Mouse (Mus musculus): ENCODE measurements at regions not wholly inside any gene's neighbourhood (a gene's known extent, or its start where the extent isn't known, plus 50 kb on each side); places are given as distances from the start of the nearest gene placed in this dataset.

DNA sequence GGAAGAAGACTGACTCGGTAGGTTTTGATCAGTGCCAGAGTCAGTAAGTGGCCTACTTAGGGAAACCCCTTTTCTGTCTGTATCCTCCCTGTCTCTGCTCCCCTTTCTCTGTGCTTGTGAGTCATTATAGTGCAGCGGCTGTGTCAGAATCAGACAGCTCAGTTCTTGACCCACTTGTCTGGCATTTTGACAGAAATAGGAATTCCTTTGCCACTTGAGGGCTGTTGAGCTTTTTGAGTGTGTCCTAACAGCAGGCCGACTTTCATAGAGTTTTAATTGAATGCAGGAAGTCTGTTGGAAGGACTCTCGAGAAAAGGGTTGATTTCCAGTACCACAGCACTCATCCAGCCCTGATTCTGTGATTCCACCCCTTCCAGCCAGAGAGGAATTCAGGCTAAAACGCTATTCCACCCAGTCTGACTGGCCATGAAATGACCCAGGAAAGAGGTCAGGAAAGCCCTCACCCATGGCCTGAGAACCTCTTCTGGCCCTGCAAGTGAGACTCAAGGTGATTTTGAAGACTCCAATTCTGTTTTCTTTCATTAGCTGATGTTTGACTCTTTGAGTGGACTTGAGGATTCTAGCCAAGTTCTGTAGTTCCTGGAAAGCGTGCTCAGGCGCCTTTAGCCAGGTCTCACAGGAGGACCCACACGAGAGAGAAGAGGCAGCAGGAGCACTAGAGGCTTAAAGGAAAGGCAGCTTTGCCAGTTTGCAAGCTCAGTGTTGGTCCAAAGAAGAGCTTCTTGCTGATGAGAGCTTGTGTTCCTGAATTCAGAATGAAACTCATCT, 95.6 kb upstream of the Opcml start:
- TF ChIP-seq EP300 (IDR thresholded peaks at IDR 0.05; ENCODE audit: insufficient read depth, low read depth, low read length) (no peak), CTCF (IDR thresholded peaks at IDR 0.05; ENCODE audit: low read depth, low read length) (no peak), POLR2A (IDR thresholded peaks at IDR 0.05; ENCODE audit: insufficient read depth, low read length) (no peak)
- H3K4me1 ChIP-seq (ENCODE audit: control insufficient read depth, insufficient read depth, low read length), result no peaks in the 10 kb centered on the region
- H3K9ac ChIP-seq (ENCODE audit: low read depth, poor library complexity, severe bottlenecking), result no peak overlapping the region
- no peaks in the 10 kb centered on the region for H3K27me3 ChIP-seq (ENCODE audit: control insufficient read depth, insufficient read depth, low read length, poor library complexity, severe bottlenecking)
- H3K9me3 ChIP-seq (replicated peaks; ENCODE audit: control insufficient read depth, insufficient read depth, low read length, poor library complexity, severe bottlenecking), result no peaks in the 10 kb centered on the region
- H3K36me3 ChIP-seq (ENCODE audit: control insufficient read depth, insufficient read depth, low read length, poor library complexity, severe bottlenecking), result no peaks in the 10 kb centered on the region
- no peak overlapping the region for H3K27ac ChIP-seq (ENCODE audit: insufficient read depth, low read length)
- no peak overlapping the region for H3K4me3 ChIP-seq (ENCODE audit: low read depth, low read length)

DNA sequence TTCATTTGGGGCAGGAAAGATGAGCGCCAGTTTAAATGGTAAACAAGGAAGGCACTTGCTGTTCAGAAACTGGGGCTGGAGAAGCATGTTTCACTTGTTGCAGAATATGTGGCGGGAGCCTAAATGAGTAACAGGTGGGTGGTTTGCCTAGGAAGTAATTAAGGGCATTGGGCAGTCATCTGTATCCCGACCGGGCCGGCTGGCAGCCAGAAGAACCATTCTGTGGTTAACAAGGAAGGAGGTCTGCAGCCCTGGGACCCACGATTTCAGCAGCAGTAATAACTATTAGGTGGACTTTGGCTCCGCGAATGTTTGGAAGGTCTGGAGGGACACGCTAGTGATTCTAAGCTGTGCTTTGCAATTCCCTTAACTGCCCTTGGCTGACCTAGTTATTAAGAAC, 89.0 kb upstream of the Opcml start:
- Histone ChIP-seq H3K4me3 (ENCODE audit: low read depth, low read length) (no peak overlapping the region), H3K27ac (ENCODE audit: insufficient read depth, low read length) (no peak overlapping the region)
- no peak for TF ChIP-seq EP300 (IDR thresholded peaks at IDR 0.05; ENCODE audit: insufficient read depth, low read depth, low read length)
- no peak for TF ChIP-seq CTCF (IDR thresholded peaks at IDR 0.05; ENCODE audit: low read depth, low read length)
- no peak for TF ChIP-seq POLR2A (IDR thresholded peaks at IDR 0.05; ENCODE audit: insufficient read depth, low read length)

DNA sequence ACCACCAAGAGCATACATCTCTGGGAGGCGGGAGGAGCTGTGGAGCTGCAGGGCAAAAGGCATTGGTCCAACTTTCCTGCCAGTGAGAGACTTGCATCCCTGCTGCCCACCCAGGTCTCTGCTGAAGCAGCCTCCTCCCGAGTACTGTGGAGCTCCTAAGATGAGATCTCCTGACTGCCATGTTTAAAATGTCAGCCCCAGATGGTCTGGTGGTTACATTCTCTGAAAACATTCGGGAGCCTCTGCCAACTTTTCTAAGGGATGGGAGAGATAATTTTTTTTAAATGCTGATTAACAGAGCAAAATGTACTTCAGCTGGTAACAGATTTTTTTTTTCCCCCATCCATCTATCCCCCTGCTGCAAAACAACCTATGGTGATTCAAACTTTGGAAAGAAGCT, 88.4 kb upstream of the Opcml start:
- H3K36me3 ChIP-seq (ENCODE audit: control insufficient read depth, insufficient read depth, low read length, poor library complexity, severe bottlenecking), result no peaks in the 10 kb centered on the region

More for the DNA sequence above, 89.0 kb upstream of the Opcml start:
- Histone ChIP-seq H3K27me3 (ENCODE audit: control insufficient read depth, insufficient read depth, low read length, poor library complexity, severe bottlenecking) (no peaks in the 10 kb centered on the region), H3K9ac (ENCODE audit: low read depth, poor library complexity, severe bottlenecking) (no peak overlapping the region), H3K36me3 (ENCODE audit: control insufficient read depth, insufficient read depth, low read length, poor library complexity, severe bottlenecking) (no peaks in the 10 kb centered on the region), H3K4me1 (ENCODE audit: control insufficient read depth, insufficient read depth, low read length) (no peaks in the 10 kb centered on the region), H3K9me3 (replicated peaks; ENCODE audit: control insufficient read depth, insufficient read depth, low read length, poor library complexity, severe bottlenecking) (no peaks in the 10 kb centered on the region)

DNA sequence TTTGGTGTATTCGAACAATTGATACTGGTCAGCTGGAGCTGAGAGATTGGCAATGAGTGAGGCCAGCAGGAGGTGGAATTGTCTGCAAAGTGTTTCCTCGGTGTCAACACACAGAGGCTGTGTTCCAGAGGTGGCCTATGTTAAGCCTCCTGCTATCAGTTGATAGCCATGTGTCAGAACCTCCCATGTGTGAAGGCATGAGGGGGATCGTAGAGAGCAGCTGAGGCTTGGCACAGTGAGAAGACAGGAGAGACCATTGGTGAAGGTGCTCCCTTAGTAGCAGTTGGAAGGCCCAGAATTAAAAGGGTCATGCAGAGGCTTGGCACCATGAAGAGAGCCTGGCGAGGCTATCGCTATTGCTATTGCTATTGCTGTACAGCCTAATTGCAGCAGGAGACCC, 86.6 kb upstream of the Opcml start:
- no peaks in the 10 kb centered on the region for H3K27me3 ChIP-seq (ENCODE audit: control insufficient read depth, insufficient read depth, low read length, poor library complexity, severe bottlenecking)
- H3K4me1 ChIP-seq (ENCODE audit: control insufficient read depth, insufficient read depth, low read length), result no peaks in the 10 kb centered on the region
- no peak overlapping the region for H3K27ac ChIP-seq (ENCODE audit: insufficient read depth, low read length)
- no peak for TF ChIP-seq CTCF (IDR thresholded peaks at IDR 0.05; ENCODE audit: low read depth, low read length)
- TF ChIP-seq EP300 (IDR thresholded peaks at IDR 0.05; ENCODE audit: insufficient read depth, low read depth, low read length), result no peak
- no peak for TF ChIP-seq POLR2A (IDR thresholded peaks at IDR 0.05; ENCODE audit: insufficient read depth, low read length)
- H3K4me3 ChIP-seq (ENCODE audit: low read depth, low read length), result no peak overlapping the region
- H3K9me3 ChIP-seq (replicated peaks; ENCODE audit: control insufficient read depth, insufficient read depth, low read length, poor library complexity, severe bottlenecking), result no peaks in the 10 kb centered on the region
- no peak overlapping the region for H3K9ac ChIP-seq (ENCODE audit: low read depth, poor library complexity, severe bottlenecking)
- no peaks in the 10 kb centered on the region for H3K36me3 ChIP-seq (ENCODE audit: control insufficient read depth, insufficient read depth, low read length, poor library complexity, severe bottlenecking)

More for the DNA sequence above, 88.4 kb upstream of the Opcml start:
- no peaks in the 10 kb centered on the region for H3K27me3 ChIP-seq (ENCODE audit: control insufficient read depth, insufficient read depth, low read length, poor library complexity, severe bottlenecking)
- H3K4me3 ChIP-seq (ENCODE audit: low read depth, low read length), result no peak overlapping the region
- H3K9me3 ChIP-seq (replicated peaks; ENCODE audit: control insufficient read depth, insufficient read depth, low read length, poor library complexity, severe bottlenecking), result no peaks in the 10 kb centered on the region
- no peak for TF ChIP-seq POLR2A (IDR thresholded peaks at IDR 0.05; ENCODE audit: insufficient read depth, low read length)
- TF ChIP-seq CTCF (IDR thresholded peaks at IDR 0.05; ENCODE audit: low read depth, low read length), result no peak
- no peak for TF ChIP-seq EP300 (IDR thresholded peaks at IDR 0.05; ENCODE audit: insufficient read depth, low read depth, low read length)
- no peak overlapping the region for H3K27ac ChIP-seq (ENCODE audit: insufficient read depth, low read length)
- no peak overlapping the region for H3K9ac ChIP-seq (ENCODE audit: low read depth, poor library complexity, severe bottlenecking)
- no peaks in the 10 kb centered on the region for H3K4me1 ChIP-seq (ENCODE audit: control insufficient read depth, insufficient read depth, low read length)

DNA sequence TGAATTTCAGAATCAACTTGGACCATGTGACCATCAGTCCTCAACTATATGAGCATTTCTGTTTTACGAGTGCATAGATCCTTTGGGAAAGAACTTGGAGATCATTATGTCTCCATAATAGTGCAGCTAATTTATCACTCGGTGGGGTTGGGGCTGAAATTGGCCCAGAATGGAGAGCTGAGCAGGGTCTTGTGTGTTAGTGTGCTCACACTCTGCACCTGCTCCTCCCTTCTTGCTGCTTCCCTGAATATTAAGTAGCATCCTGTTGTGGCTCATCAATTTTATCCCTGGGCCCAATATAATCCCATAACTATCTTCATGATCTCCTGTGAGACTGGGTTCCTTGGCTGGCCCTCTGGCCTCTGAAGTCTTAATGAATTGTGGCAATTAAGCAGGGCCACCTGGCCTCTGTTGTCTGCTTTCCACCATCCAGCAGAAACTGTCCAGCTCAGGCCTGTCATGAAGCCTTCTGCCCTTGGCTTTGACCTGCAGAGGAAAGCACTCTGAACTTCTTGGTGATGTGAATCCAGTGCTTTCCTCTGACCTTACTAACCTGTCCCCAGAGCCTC, 66.7 kb upstream of the Opcml start:
- no peaks in the 10 kb centered on the region for H3K9me3 ChIP-seq (replicated peaks; ENCODE audit: control insufficient read depth, insufficient read depth, low read length, poor library complexity, severe bottlenecking)
- H3K9ac ChIP-seq (ENCODE audit: low read depth, poor library complexity, severe bottlenecking), result no peak overlapping the region
- H3K27me3 ChIP-seq (ENCODE audit: control insufficient read depth, insufficient read depth, low read length, poor library complexity, severe bottlenecking), result no peaks in the 10 kb centered on the region
- H3K36me3 ChIP-seq (ENCODE audit: control insufficient read depth, insufficient read depth, low read length, poor library complexity, severe bottlenecking), result no peaks in the 10 kb centered on the region
- H3K27ac ChIP-seq (ENCODE audit: insufficient read depth, low read length), result no peak overlapping the region
- no peak for TF ChIP-seq EP300 (IDR thresholded peaks at IDR 0.05; ENCODE audit: insufficient read depth, low read depth, low read length)
- no peak for TF ChIP-seq POLR2A (IDR thresholded peaks at IDR 0.05; ENCODE audit: insufficient read depth, low read length)
- TF ChIP-seq CTCF (IDR thresholded peaks at IDR 0.05; ENCODE audit: low read depth, low read length), result no peak
- no peaks in the 10 kb centered on the region for H3K4me1 ChIP-seq (ENCODE audit: control insufficient read depth, insufficient read depth, low read length)
- H3K4me3 ChIP-seq (ENCODE audit: low read depth, low read length), result no peak overlapping the region

DNA sequence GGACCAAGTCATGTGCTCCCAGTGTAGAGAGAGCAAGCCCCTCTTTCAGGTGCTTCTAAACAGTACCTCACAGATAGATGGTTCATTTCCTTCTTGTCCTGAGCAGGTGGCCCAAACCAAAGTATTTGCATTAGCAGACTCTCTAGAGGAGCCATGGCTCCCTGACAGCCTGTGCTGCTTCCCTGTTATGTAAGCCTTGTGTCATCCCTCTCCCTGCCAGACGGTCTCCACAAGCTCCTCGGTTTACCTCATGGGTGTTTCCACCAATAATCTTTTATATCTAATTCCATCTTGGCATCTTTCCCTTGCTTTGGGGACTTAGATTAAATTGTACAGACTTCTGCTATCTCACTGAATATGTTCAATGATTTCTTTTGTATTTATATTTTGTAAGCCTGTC, 66.0 kb upstream of the Opcml start:
- H3K36me3 ChIP-seq (ENCODE audit: control insufficient read depth, insufficient read depth, low read length, poor library complexity, severe bottlenecking), result no peaks in the 10 kb centered on the region
- no peak overlapping the region for H3K9ac ChIP-seq (ENCODE audit: low read depth, poor library complexity, severe bottlenecking)
- no peaks in the 10 kb centered on the region for H3K27me3 ChIP-seq (ENCODE audit: control insufficient read depth, insufficient read depth, low read length, poor library complexity, severe bottlenecking)
- no peaks in the 10 kb centered on the region for H3K9me3 ChIP-seq (replicated peaks; ENCODE audit: control insufficient read depth, insufficient read depth, low read length, poor library complexity, severe bottlenecking)
- H3K4me3 ChIP-seq (ENCODE audit: low read depth, low read length), result no peak overlapping the region
- H3K4me1 ChIP-seq (ENCODE audit: control insufficient read depth, insufficient read depth, low read length), result no peaks in the 10 kb centered on the region
- TF ChIP-seq EP300 (IDR thresholded peaks at IDR 0.05; ENCODE audit: insufficient read depth, low read depth, low read length), result no peak
- TF ChIP-seq POLR2A (IDR thresholded peaks at IDR 0.05; ENCODE audit: insufficient read depth, low read length), result no peak
- no peak for TF ChIP-seq CTCF (IDR thresholded peaks at IDR 0.05; ENCODE audit: low read depth, low read length)
- no peak overlapping the region for H3K27ac ChIP-seq (ENCODE audit: insufficient read depth, low read length)

Measured in ES-Bruce4 (cell line).